Mouse (Mus musculus) liver, embryonic 14.5 days (tissue): ENCODE measurements around the gene Dpf3. TPM values are rescaled to one million over a fixed set of nuclear protein-coding genes. Genes with fewer than 3 reads are reported as not detected.

Source experiments
- ATAC-seq: fragments of 200-750 bp; cut with Nextera tagmentation; 2 replicates; pipeline ENCODE4 v1.8.0; 2017; ENCODE audit warnings: moderate number of reproducible peaks, mild to moderate bottlenecking, moderate library complexity; ENCODE audit not compliant: insufficient read depth
- DNase-seq, 3 experiments: peaks; one replicate each; pipeline ENCODE4 v3.0.0-alpha.2; 2012 to 2013; ENCODE audit warnings: low read depth in 3 of 3, low spot score in 3 of 3
- H3K27ac ChIP-seq: fragments of 300-500 bp; sonication (generic); 2 replicates; pipeline ENCODE4 v1.5.1; 2014; ENCODE audit warnings: moderate library complexity, mild to moderate bottlenecking, control low read depth, inconsistent platforms
- H3K27me3 ChIP-seq: fragments of 300-500 bp; sonication (generic); 2 replicates; pipeline ENCODE4 v1.6.1; 2014; ENCODE audit warnings: mild to moderate bottlenecking, low read length, moderate library complexity; ENCODE audit not compliant: control insufficient read depth, insufficient read depth
- H3K36me3 ChIP-seq: fragments of 300-500 bp; sonication (generic); replicated peaks from 2 replicates; pipeline ENCODE4 v1.6.1; 2014; ENCODE audit warnings: low read depth; ENCODE audit not compliant: control insufficient read depth, insufficient read depth
- H3K4me1 ChIP-seq, 2 experiments: fragments of 200-500 bp in 1 of 2; fragments of 300-500 bp in 1 of 2; sonication (generic) in 1 of 2; replicated peaks; 2 replicates each; pipeline ENCODE4 v1.6.1; 2012 to 2014; ENCODE audit warnings: antibody characterized with exemption in 1 of 2, inconsistent platforms in 1 of 2, low read length in 1 of 2; ENCODE audit not compliant: control insufficient read depth in 2 of 2, insufficient read depth in 2 of 2
- H3K4me2 ChIP-seq: fragments of 300-500 bp; sonication (generic); 2 replicates; pipeline ENCODE4 v1.6.1; 2014; ENCODE audit warnings: low read depth, mild to moderate bottlenecking, control low read depth, moderate library complexity
- H3K4me3 ChIP-seq, 2 experiments: fragments of 200-500 bp in 1 of 2; fragments of 300-500 bp in 1 of 2; sonication (generic) in 1 of 2; 2 replicates each; pipeline ENCODE4 v1.5.1; 2012 to 2014; ENCODE audit warnings: low read depth in 2 of 2, low read length in 2 of 2, mild to moderate bottlenecking in 2 of 2, control low read depth in 1 of 2, inconsistent platforms in 1 of 2, moderate library complexity in 1 of 2; ENCODE audit not compliant: insufficient read depth in 1 of 2
- H3K9ac ChIP-seq: fragments of 300-500 bp; sonication (generic); replicated peaks from 2 replicates; pipeline ENCODE4 v1.6.1; 2014; ENCODE audit warnings: mild to moderate bottlenecking, control low read depth, moderate library complexity
- H3K9me3 ChIP-seq: fragments of 300-500 bp; sonication (generic); 2 replicates; pipeline ENCODE4 v1.6.1; 2016; ENCODE audit warnings: low read length, mixed read lengths; ENCODE audit not compliant: control insufficient read depth
- CTCF ChIP-seq: IDR thresholded peaks from 2 replicates; pipeline ENCODE4 v1.5.1; 2016; ENCODE audit warnings: antibody characterized with exemption, low read depth, control low read depth
- EP300 ChIP-seq: IDR thresholded peaks from 2 replicates; pipeline ENCODE4 v1.6.1; 2016; ENCODE audit warnings: antibody characterized with exemption, low read depth
- WGBS: fragments of 180-500 bp; shearing (Covaris S2); extraction: QIAGEN DNeasy Blood & Tissue Kit; methylation state at CpG from one replicate; pipeline ENCODE4 v1.1.7; 2014; ENCODE audit not compliant: insufficient replicate concordance; 5-methylcytosine and 5-hydroxymethylcytosine counted together
- polyA plus RNA-seq, 2 experiments: library from polyadenylated mRNA; depleted of rRNA in 1 of 2; stranded (reverse) in 1 of 2; unstranded in 1 of 2; fragments of >200 nt; fragmentation: Nextera tagmentation in 1 of 2; extraction: Ambion mirVana in 1 of 2; gene quantifications; 2 replicates each; pipeline versions ENCODE4 v1.2.1 to v1.2.3; 2012 to 2014

Dpf3 gene
- polyA plus RNA-seq, 2 experiments = 3.7 to 4.8 TPM

DNA sequence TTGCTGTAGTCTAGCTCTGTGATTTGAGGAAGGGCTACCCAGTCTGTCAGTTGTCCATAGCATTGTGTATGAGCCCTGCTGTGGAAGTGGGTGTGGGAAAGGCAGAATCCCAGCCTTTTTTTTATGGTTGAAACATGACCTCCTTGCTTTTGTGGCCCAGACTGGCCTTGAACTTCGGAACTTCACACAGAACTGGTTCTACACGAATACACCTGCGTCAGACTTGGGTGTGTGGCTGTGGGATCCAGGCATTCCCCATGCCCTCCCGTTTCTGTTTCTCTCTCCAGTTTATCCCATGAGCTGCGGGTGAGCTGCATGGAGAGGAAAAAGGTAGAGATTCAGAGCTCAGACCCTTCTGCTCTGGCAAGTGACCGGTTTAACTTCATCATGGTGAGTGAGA, 44.5 kb upstream of the Dpf3 start:
- H3K4me1 ChIP-seq = no peaks in the 10 kb centered on the region
- 77% methylated on average over 6 of the region's 6 CpGs for WGBS
- H3K9ac ChIP-seq = no peak overlapping the region
- H3K4me3 ChIP-seq = no peak overlapping the region
- no peak for DNase-seq
- H3K36me3 ChIP-seq = no peaks in the 10 kb centered on the region; the same call in 1 of the 2 replicates
- H3K27ac ChIP-seq = no peak overlapping the region
- no peak for TF ChIP-seq CTCF
- TF ChIP-seq EP300 = no peak
- H3K4me2 ChIP-seq = no peak overlapping the region
- no peaks in the 10 kb centered on the region for H3K27me3 ChIP-seq
- ATAC-seq = no peak
- no peaks in the 10 kb centered on the region for H3K9me3 ChIP-seq

DNA sequence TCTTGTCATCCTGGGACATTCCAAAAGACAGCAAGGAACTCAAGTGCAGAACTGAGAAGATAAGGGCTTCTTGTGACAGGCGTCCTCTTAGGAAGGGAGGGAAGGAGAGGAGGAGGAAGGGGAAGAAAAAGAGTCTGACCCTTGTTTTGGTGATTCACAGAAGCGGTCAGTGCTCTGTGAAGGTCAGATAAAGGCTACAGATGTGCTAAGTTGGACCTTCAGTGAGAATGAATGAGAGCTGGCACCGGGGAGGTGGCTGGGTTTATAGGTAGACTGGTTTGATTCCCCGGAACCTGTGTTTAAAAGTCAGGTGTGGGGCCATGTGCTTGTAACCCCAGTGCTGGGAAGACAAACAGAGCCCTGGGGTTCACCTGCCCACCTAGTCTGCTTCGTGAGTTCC, 41.1 kb upstream of the Dpf3 start:
- Histone ChIP-seq H3K4me3 (no peak overlapping the region), H3K36me3 (no peaks in the 10 kb centered on the region), H3K9ac (no peak overlapping the region), H3K9me3 (no peaks in the 10 kb centered on the region), H3K4me1 (0 out of 4 replicates have a peak, but pooled peaks cover 0 to 4% of the 10 kb centered on the region in 2 experiments), H3K27me3 (no peaks in the 10 kb centered on the region), H3K27ac (no peak overlapping the region), H3K4me2 (no peak overlapping the region)
- ATAC-seq = no peak
- TF ChIP-seq CTCF = no peak
- TF ChIP-seq EP300 = no peak
- no peak for DNase-seq
- WGBS = 72% methylated on average over 5 of the region's 5 CpGs

DNA sequence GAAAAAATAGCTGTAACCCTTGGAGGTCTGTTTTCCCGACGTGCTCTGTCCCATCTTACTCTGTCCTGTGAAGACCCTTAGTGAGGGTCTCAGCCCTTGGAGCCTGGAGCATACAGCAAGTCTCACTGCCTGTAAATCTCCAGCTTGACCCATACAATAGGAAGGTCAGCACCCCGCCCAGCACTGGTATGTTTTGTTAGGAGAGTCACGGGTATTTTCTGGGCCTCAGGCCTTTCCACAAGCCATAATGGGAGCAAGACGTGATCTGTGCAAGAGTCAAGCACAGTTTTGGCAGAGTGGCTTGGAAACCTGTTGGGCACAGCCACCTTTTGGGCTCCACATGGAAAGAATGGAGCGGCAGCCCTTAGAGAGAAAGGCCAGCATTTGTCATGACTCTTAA, 40.3 kb upstream of the Dpf3 start:
- Histone ChIP-seq H3K9ac (no peak overlapping the region), H3K4me3 (no peak overlapping the region), H3K4me2 (no peak overlapping the region), H3K27ac (no peak overlapping the region), H3K4me1 (0 out of 4 replicates have a peak, but pooled peaks cover 0 to 4% of the 10 kb centered on the region in 2 experiments), H3K27me3 (no peaks in the 10 kb centered on the region), H3K36me3 (no peaks in the 10 kb centered on the region), H3K9me3 (no peaks in the 10 kb centered on the region)
- ATAC-seq = no peak
- DNase-seq = no peak
- WGBS = 74% methylated on average over 6 of the region's 6 CpGs
- no peak for TF ChIP-seq EP300
- TF ChIP-seq CTCF = no peak

DNA sequence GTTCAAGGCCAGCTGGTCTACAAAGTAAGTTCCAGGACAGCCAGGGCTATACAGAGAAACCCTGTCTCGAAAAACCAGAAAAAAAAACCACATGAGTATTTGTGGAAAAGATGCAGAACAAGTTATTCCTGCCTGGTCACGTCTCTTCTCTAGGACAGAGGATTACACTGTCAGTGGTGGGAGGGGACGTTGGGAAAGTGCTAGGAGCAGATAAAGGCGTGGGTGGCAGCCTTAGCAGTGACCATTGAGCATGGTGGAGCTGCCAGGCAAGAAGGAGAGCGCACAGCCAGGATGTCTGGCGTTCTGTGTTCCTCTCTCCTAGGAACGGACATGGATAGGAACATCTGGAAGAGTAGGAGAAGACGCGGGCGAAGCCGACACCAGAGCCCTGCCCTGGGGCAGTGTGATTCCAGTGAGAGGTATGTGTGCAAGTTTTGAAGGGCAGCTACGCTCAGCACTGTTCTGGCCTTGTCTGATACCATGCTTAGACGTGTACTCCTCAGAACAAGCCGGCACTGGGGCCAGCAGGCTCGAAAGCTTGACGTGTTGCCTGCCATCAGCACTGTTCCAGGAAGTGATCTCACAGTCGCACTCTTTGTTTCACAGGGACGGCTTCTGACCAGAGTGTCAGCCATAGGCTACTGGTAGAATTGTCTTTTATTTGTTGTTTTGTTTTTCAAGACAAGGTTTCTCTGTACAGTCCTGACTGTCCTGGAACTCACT, 38.5 kb upstream of the Dpf3 start:
- no peaks in the 10 kb centered on the region for H3K9me3 ChIP-seq
- no peaks in the 10 kb centered on the region for H3K27me3 ChIP-seq
- DNase-seq (no peak), ATAC-seq (peak; percentile 37; the same call in 1 of the 2 replicates)
- whole genome bisulfite sequencing = 59% methylated on average over 18 of the region's 18 CpGs
- H3K4me1 ChIP-seq = peaks cover 0 to 11% of the 10 kb centered on the region in 2 experiments; a peak in 2 of 4 replicates
- no peak overlapping the region for H3K9ac ChIP-seq
- H3K36me3 ChIP-seq = no peaks in the 10 kb centered on the region
- TF ChIP-seq CTCF (no peak), EP300 (0 out of 2 replicates have a peak, but pooled peaks have one; percentile 16)
- H3K4me3 ChIP-seq = no peak overlapping the region
- H3K27ac ChIP-seq = no peak overlapping the region
- no peak overlapping the region for H3K4me2 ChIP-seq

GRCm38 (mm10) chr12:83524329-83524728, 36.8 kb upstream of the Dpf3 start:
- Histone ChIP-seq H3K4me3 (no peak overlapping the region), H3K36me3 (no peaks in the 10 kb centered on the region), H3K4me2 (no peak overlapping the region), H3K4me1 (peaks cover 0 to 18% of the 10 kb centered on the region in 2 experiments; a peak in 3 of 4 replicates), H3K27me3 (no peaks in the 10 kb centered on the region), H3K27ac (no peak overlapping the region), H3K9ac (no peak overlapping the region), H3K9me3 (no peaks in the 10 kb centered on the region)
- WGBS = 71% methylated on average over 5 of the region's 5 CpGs
- no peak for ATAC-seq
- no peak for DNase-seq
- TF ChIP-seq CTCF (no peak), EP300 (no peak)
